9 mouse cellular contexts compared by ENCODE assay signal in genomic region chr11:19971954-19972750, GRCm38 (mm10). TPM values are rescaled to one million over a fixed set of nuclear protein-coding genes. Genes with fewer than 3 reads are reported as not detected.
DNase-seq lines count a peak whose midpoint lies in the region; ATAC-seq and TF ChIP-seq lines count a peak whose summit lies in the region.
"Had no signal": no experiment of that assay in that cellular context is flagged by ENCODE, and none has a peak within 500 bp of the region (broad histone marks: within the 10 kb centered on the region; RNA-seq: fewer than 3 reads in every experiment).

No protein-coding gene starts in this region.

- no peak overlapping the region for H3K27ac ChIP-seq in heart, embryonic 10.5 days
- H3K27ac ChIP-seq in neural tube, embryonic 14.5 days (ENCODE audit: low read depth, low read length) = no peak overlapping the region
- H3K27ac ChIP-seq in intestine, embryonic 15.5 days = no peak overlapping the region
- H3K27ac ChIP-seq in small intestine, adult 2 months (ENCODE audit: insufficient read depth, low read depth, low read length) = no peak overlapping the region
- H3K27ac ChIP-seq: heart, embryonic 13.5 days had no signal

- peak; percentile 39; the same call in 1 of the 2 replicates for TF ChIP-seq CTCF in small intestine, adult 2 months (IDR thresholded peaks at IDR 0.05; ENCODE audit: extremely low read depth, insufficient read length, insufficient replicate concordance, low read depth, low read length)

- H3K36me3 ChIP-seq in heart, embryonic 10.5 days = 0 out of 2 replicates have a peak, but pooled peaks cover 5% of the 10 kb centered on the region
- 0 out of 2 replicates have a peak, but pooled peaks cover 3% of the 10 kb centered on the region for H3K36me3 ChIP-seq in neural tube, embryonic 14.5 days (ENCODE audit: control insufficient read depth, insufficient read depth, low read length)
- H3K36me3 ChIP-seq in intestine, embryonic 15.5 days = no peaks in the 10 kb centered on the region
- no peaks in the 10 kb centered on the region for H3K36me3 ChIP-seq in small intestine, adult 2 months (ENCODE audit: control insufficient read depth, insufficient read depth, low read length)
- H3K36me3 ChIP-seq: heart, embryonic 13.5 days had no signal

- WGBS in heart, embryonic 10.5 days = 89% methylated on average over 4 of the region's 4 CpGs
- 89% methylated on average over 4 of the region's 4 CpGs for WGBS in neural tube, embryonic 14.5 days
- WGBS in intestine, embryonic 15.5 days = 87% methylated on average over 4 of the region's 4 CpGs
- WGBS in small intestine, adult 2 months = 65% methylated on average over 4 of the region's 4 CpGs

- TF ChIP-seq POLR2A in small intestine, adult 2 months (IDR thresholded peaks at IDR 0.05; ENCODE audit: low read depth, low read length) = no peak

- no peaks in the 10 kb centered on the region for H3K27me3 ChIP-seq in heart, embryonic 10.5 days (ENCODE audit: insufficient read depth, poor library complexity, severe bottlenecking)
- H3K27me3 ChIP-seq in neural tube, embryonic 14.5 days (ENCODE audit: control insufficient read depth, insufficient read depth, low read length) = no peaks in the 10 kb centered on the region
- H3K27me3 ChIP-seq in intestine, embryonic 15.5 days (replicated peaks) = no peaks in the 10 kb centered on the region
- H3K27me3 ChIP-seq in small intestine, adult 2 months (ENCODE audit: control insufficient read depth, insufficient read depth, low read length) = no peaks in the 10 kb centered on the region
- H3K27me3 ChIP-seq: heart, embryonic 13.5 days had no signal

- ATAC-seq in neural tube, embryonic 14.5 days (ENCODE audit: low read depth) = peak; percentile 50
- ATAC-seq in intestine, embryonic 15.5 days = peak; percentile 35; the same call in 1 of the 2 replicates
- ATAC-seq in erythroid progenitor cell, adult 5-6 weeks (replicated peaks; ENCODE audit: low FRiP score, poor library complexity, severe bottlenecking) = no peak

- no peak overlapping the region for H3K4me3 ChIP-seq in heart, embryonic 10.5 days
- no peak overlapping the region for H3K4me3 ChIP-seq in neural tube, embryonic 14.5 days (ENCODE audit: low read depth, low read length)
- H3K4me3 ChIP-seq in intestine, embryonic 15.5 days (replicated peaks) = no peak overlapping the region
- H3K4me3 ChIP-seq in small intestine, adult 2 months (ENCODE audit: low read depth, low read length) = no peak overlapping the region
- H3K4me3 ChIP-seq: heart, embryonic 13.5 days had no signal

- peak; percentile 93 for DNase-seq in heart, adult 11 months
- DNase-seq in heart, embryonic 10.5 days (ENCODE audit: low spot score) = no peak
- DNase-seq in neural tube, embryonic 10.5 days (ENCODE audit: extremely low spot score, low spot score) = no peak
- no peak for DNase-seq in urinary bladder, postnatal 4 days (ENCODE audit: low spot score in 2 of 2)

- no peak overlapping the region for H3K9ac ChIP-seq in neural tube, embryonic 14.5 days (replicated peaks; ENCODE audit: low read depth, low read length)
- no peak overlapping the region for H3K9ac ChIP-seq in intestine, embryonic 15.5 days
- H3K9ac ChIP-seq: heart, embryonic 13.5 days had no signal

- H3K4me1 ChIP-seq in heart, embryonic 10.5 days = peaks cover 41% of the 10 kb centered on the region
- H3K4me1 ChIP-seq in neural tube, embryonic 14.5 days (ENCODE audit: control insufficient read depth, insufficient read depth, low read length) = peaks cover 3% of the 10 kb centered on the region; the same call in 1 of the 2 replicates
- peaks cover 22% of the 10 kb centered on the region for H3K4me1 ChIP-seq in intestine, embryonic 15.5 days (replicated peaks)
- H3K4me1 ChIP-seq in small intestine, adult 2 months (ENCODE audit: control insufficient read depth, insufficient read depth, insufficient read length, low read length) = peaks cover 10% of the 10 kb centered on the region

- H3K9me3 ChIP-seq in heart, embryonic 10.5 days = no peaks in the 10 kb centered on the region
- no peaks in the 10 kb centered on the region for H3K9me3 ChIP-seq in neural tube, embryonic 14.5 days (ENCODE audit: control insufficient read depth, low read length)
- no peaks in the 10 kb centered on the region for H3K9me3 ChIP-seq in intestine, embryonic 15.5 days
- H3K9me3 ChIP-seq: heart, embryonic 13.5 days had no signal

- no peak overlapping the region for H3K4me2 ChIP-seq in neural tube, embryonic 14.5 days (ENCODE audit: low read depth, low read length)
- H3K4me2 ChIP-seq in intestine, embryonic 15.5 days (replicated peaks) = no peak overlapping the region
- H3K4me2 ChIP-seq: heart, embryonic 13.5 days had no signal

RNA-seq across cellular contexts. Expression of gene Spred2, which starts 48.0 kb away (rescaled TPM):
- polyA plus RNA-seq in heart, embryonic 10.5 days (2016; fragmentation: Nextera tagmentation; extraction: Ambion mirVana) = 4.4 and 6.7 TPM in 2 replicates
- polyA plus RNA-seq in neural tube, embryonic 14.5 days (2014; fragmentation: Nextera tagmentation; extraction: Ambion mirVana) = 6.8 and 7.1 TPM in 2 replicates
- polyA plus RNA-seq in intestine, embryonic 15.5 days (2015; fragmentation: Nextera tagmentation; extraction: Ambion mirVana) = 6.8 and 7.1 TPM in 2 replicates
- polyA plus RNA-seq in small intestine, adult 2 months (2012; rRNA removed) = 8.2 and 21.2 TPM in 2 replicates
- 4.0 and 10.5 TPM in 2 replicates for total RNA-seq in erythroid progenitor cell, adult 5-6 weeks (2015; ENCODE audit: low replicate concordance)
- total RNA-seq in erythroid progenitor cell, adult 5-6 weeks (2017; ENCODE audit: low replicate concordance) = 1.0 and 1.6 TPM in 2 replicates
